Mouse (Mus musculus) MEL (cell line): Measurements from ENCODE around the gene Sfn. TPM values are rescaled to one million over a fixed set of nuclear protein-coding genes. Genes with fewer than 3 reads are reported as not detected.

ENCODE experiments used
- DNase-seq: peaks from one replicate; pipeline ENCODE4 v3.0.0; 2011; ENCODE audit warnings: low read depth, low spot score
- H3K27ac ChIP-seq: 2 replicates; pipeline ENCODE4 v1.5.1; 2012; ENCODE audit warnings: low read depth, mild to moderate bottlenecking, control low read depth, low read length, moderate library complexity; ENCODE audit not compliant: control insufficient read depth
- H3K27me3 ChIP-seq, 2 experiments: fragments of 150-350 bp in 1 of 2; sonication (generic) in 1 of 2; 2 replicates each; pipeline ENCODE4 v1.6.1; 2012; ENCODE audit warnings: low read length in 2 of 2, mild to moderate bottlenecking in 2 of 2, improper control_type of control experiment in 1 of 2, moderate library complexity in 1 of 2; ENCODE audit not compliant: insufficient read depth in 2 of 2, control insufficient read depth in 1 of 2
- H3K36me3 ChIP-seq, 2 experiments: 2 replicates each; pipeline ENCODE4 v1.6.1; 2012 to 2014; ENCODE audit warnings: low read length in 2 of 2, improper control_type of control experiment in 1 of 2, inconsistent platforms in 1 of 2, mild to moderate bottlenecking in 1 of 2; ENCODE audit not compliant: insufficient read depth in 2 of 2, control insufficient read depth in 1 of 2
- H3K4me1 ChIP-seq, 2 experiments: fragments of 150-350 bp in 1 of 2; sonication (generic) in 1 of 2; 2 replicates each; pipeline ENCODE4 v1.6.1; 2012; ENCODE audit warnings: low read length in 2 of 2, improper control_type of control experiment in 1 of 2, mild to moderate bottlenecking in 1 of 2; ENCODE audit not compliant: insufficient read depth in 2 of 2, control insufficient read depth in 1 of 2
- H3K4me3 ChIP-seq, 2 experiments: fragments of 150-350 bp in 1 of 2; sonication (generic) in 1 of 2; 2 replicates each; pipeline ENCODE4 v1.5.1; 2012; ENCODE audit warnings: low read depth in 2 of 2, low read length in 2 of 2, mild to moderate bottlenecking in 2 of 2, moderate library complexity in 2 of 2, control low read depth in 1 of 2, improper control_type of control experiment in 1 of 2; ENCODE audit not compliant: control insufficient read depth in 1 of 2, insufficient read depth in 1 of 2
- H3K79me2 ChIP-seq: 2 replicates; pipeline ENCODE4 v1.6.1; 2012; ENCODE audit warnings: mild to moderate bottlenecking, low read length, moderate library complexity; ENCODE audit not compliant: control insufficient read depth, poor library complexity, insufficient read depth
- H3K9ac ChIP-seq: 2 replicates; pipeline ENCODE4 v1.6.1; 2012; ENCODE audit warnings: low read depth, mild to moderate bottlenecking, control low read depth, low read length, moderate library complexity; ENCODE audit not compliant: control insufficient read depth, poor library complexity, severe bottlenecking
- H3K9me3 ChIP-seq: fragments of 150-350 bp; sonication (generic); replicated peaks from 2 replicates; pipeline ENCODE4 v1.6.1; 2012; ENCODE audit warnings: mild to moderate bottlenecking, low read length, improper control_type of control experiment, moderate library complexity; ENCODE audit not compliant: insufficient read depth
- CTCF ChIP-seq, 3 experiments: IDR thresholded peaks in 2 of 3; conservative IDR thresholded peaks in 1 of 3; 2 replicates each; pipeline ENCODE4 v1.5.1; 2011 to 2012; ENCODE audit warnings: low read length in 3 of 3, low read depth in 2 of 3, mild to moderate bottlenecking in 2 of 3, improper control_type of control experiment in 1 of 3, inconsistent platforms in 1 of 3, mixed read lengths in 1 of 3, moderate library complexity in 1 of 3; ENCODE audit not compliant: control insufficient read depth in 1 of 3, insufficient read depth in 1 of 3, poor library complexity in 1 of 3, severe bottlenecking in 1 of 3
- ETS1 ChIP-seq: IDR thresholded peaks from 2 replicates; pipeline ENCODE4 v1.6.1; 2012; ENCODE audit warnings: low read depth, mild to moderate bottlenecking, inconsistent platforms, low read length, improper control_type of control experiment, moderate library complexity
- GABPA ChIP-seq: IDR thresholded peaks from 2 replicates; pipeline ENCODE4 v1.6.1; 2012; ENCODE audit warnings: low read depth, mild to moderate bottlenecking, inconsistent platforms, low read length, improper control_type of control experiment, moderate library complexity
- GATA1 ChIP-seq: IDR thresholded peaks from 2 replicates; pipeline ENCODE4 v1.6.1; 2011; ENCODE audit warnings: low read depth, low read length, improper control_type of control experiment
- HCFC1 ChIP-seq: IDR thresholded peaks from 2 replicates; pipeline ENCODE4 v1.6.1; 2012; ENCODE audit warnings: low read depth, mild to moderate bottlenecking, inconsistent platforms, low read length, improper control_type of control experiment, moderate library complexity
- MAX ChIP-seq: IDR thresholded peaks from 2 replicates; pipeline ENCODE4 v1.6.1; 2011; ENCODE audit warnings: low read length, improper control_type of control experiment
- MAZ ChIP-seq: IDR thresholded peaks from 2 replicates; pipeline ENCODE4 v1.6.1; 2012; ENCODE audit warnings: low read depth, mild to moderate bottlenecking, inconsistent platforms, low read length, improper control_type of control experiment
- MXI1 ChIP-seq: IDR thresholded peaks from 2 replicates; pipeline ENCODE4 v1.6.1; 2011; ENCODE audit warnings: mild to moderate bottlenecking, low read depth, low read length, improper control_type of control experiment
- MYC ChIP-seq: IDR thresholded peaks from 2 replicates; pipeline ENCODE4 v1.6.1; 2011; ENCODE audit warnings: low read depth, mild to moderate bottlenecking, low read length, improper control_type of control experiment, moderate library complexity
- POLR2A ChIP-seq, 2 experiments: IDR thresholded peaks; 2 replicates each; pipeline ENCODE4 v1.6.1; 2011 to 2012; ENCODE audit warnings: low read length in 2 of 2, mild to moderate bottlenecking in 2 of 2, control low read depth in 1 of 2, improper control_type of control experiment in 1 of 2, low read depth in 1 of 2, moderate library complexity in 1 of 2; ENCODE audit not compliant: control insufficient read depth in 1 of 2, insufficient read depth in 1 of 2, poor library complexity in 1 of 2
- POLR2AphosphoS2 ChIP-seq: IDR thresholded peaks from 2 replicates; pipeline ENCODE4 v1.6.1; 2011; ENCODE audit warnings: low read length, improper control_type of control experiment
- POLR2AphosphoS5 ChIP-seq: IDR thresholded peaks from 2 replicates; pipeline ENCODE4 v1.6.1; 2012; ENCODE audit warnings: low read depth, borderline replicate concordance, mild to moderate bottlenecking, inconsistent platforms, low read length, moderate library complexity, mixed read lengths
- SIN3A ChIP-seq: IDR thresholded peaks from 2 replicates; pipeline ENCODE4 v1.6.1; 2012; ENCODE audit warnings: low read length, improper control_type of control experiment, inconsistent platforms
- SMC3 ChIP-seq: IDR thresholded peaks from 2 replicates; pipeline ENCODE4 v1.6.1; 2011; ENCODE audit warnings: low read depth, low read length, improper control_type of control experiment
- UBTF ChIP-seq: IDR thresholded peaks from 2 replicates; pipeline ENCODE4 v1.6.1; 2012; ENCODE audit warnings: low read depth, mild to moderate bottlenecking, inconsistent platforms, low read length, improper control_type of control experiment, moderate library complexity, borderline replicate concordance; ENCODE audit not compliant: insufficient read depth
- polyA plus RNA-seq, 2 experiments: library from polyadenylated mRNA; stranded (reverse) in 1 of 2; unstranded in 1 of 2; fragments of >175 nt in 1 of 2; fragments of >200 nt in 1 of 2; gene quantifications; 2 replicates each; pipeline versions ENCODE4 v1.2.1 to v1.2.4; 2012; ENCODE audit warnings: low replicate concordance in 2 of 2, low read depth in 1 of 2; ENCODE audit not compliant: insufficient read length in 2 of 2, insufficient read depth in 1 of 2, missing spikeins in 1 of 2
- total RNA-seq: library from RNA; depleted of rRNA; stranded (reverse); fragments of 300-350 nt; gene quantifications from 2 replicates; pipeline ENCODE4 v1.2.3, GENCODE M21; 2012; rRNA removed

Sfn gene
- total RNA-seq (0.12 and 0.13 TPM in 2 replicates), polyA plus RNA-seq (under 1 TPM in 1 of 2 experiments, not detected in 1; 0.19 TPM)

DNA sequence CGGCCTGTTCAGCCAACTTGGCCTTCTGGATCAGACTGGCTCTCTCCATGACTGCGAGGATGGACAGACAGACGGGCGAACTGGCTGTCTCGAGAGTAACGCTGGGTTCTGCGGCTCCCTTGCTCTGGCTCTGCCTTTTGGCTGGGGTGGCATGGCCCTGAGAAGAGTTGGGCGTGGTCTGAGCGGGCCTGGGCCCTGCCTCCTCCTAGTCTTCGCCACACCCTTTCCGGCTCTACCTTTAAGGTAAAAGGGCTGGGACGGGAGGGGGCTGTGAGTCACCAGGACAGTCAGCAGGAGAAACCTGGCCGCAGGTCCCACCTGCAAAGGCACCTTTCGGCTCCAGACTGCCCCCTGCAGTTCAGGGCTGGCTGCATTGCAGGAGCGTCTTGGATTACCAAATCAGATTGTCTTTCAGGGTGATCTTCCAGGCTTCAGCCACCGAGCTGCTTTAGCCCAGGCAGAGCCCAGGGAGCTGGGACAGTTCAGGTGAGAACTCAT, at the start of gene Sfn:
Sfn (minus strand) TSS at position 448 of the 498 bp plus-strand sequence.
- no peaks in the 10 kb centered on the region; a peak in 1 of 4 replicates for H3K36me3 ChIP-seq
- H3K79me2 ChIP-seq, result no peaks in the 10 kb centered on the region; the same call in 1 of the 2 replicates

GRCm38 (mm10) chr4:133651445-133651844, 49.5 kb upstream of the Sfn start:
- Histone ChIP-seq H3K4me3 (no peak overlapping the region), H3K27ac (no peak overlapping the region), H3K9ac (no peak overlapping the region), H3K36me3 (no peaks in the 10 kb centered on the region), H3K79me2 (no peaks in the 10 kb centered on the region), H3K4me1 (no peaks in the 10 kb centered on the region), H3K27me3 (no peaks in the 10 kb centered on the region), H3K9me3 (no peaks in the 10 kb centered on the region)
- TF ChIP-seq HCFC1 (no peak), GATA1 (no peak), POLR2AphosphoS2 (no peak), UBTF (no peak), MYC (no peak), GABPA (no peak), ETS1 (no peak), MXI1 (no peak), SIN3A (no peak), POLR2A (IDR thresholded peaks at IDR 0.05; ENCODE audit: control insufficient read depth in 1 of 2, insufficient read depth in 1 of 2, low read depth in 1 of 2, low read length in 2 of 2, poor library complexity in 1 of 2) (no peak)
- DNase-seq, result no peak

More for the DNA sequence above, at the start of gene Sfn:
- peak; percentile 25; the same call in 1 of the 2 replicates for TF ChIP-seq SMC3
- TF ChIP-seq HCFC1, result no peak
- no peak for TF ChIP-seq MAX
- TF ChIP-seq CTCF (IDR thresholded peaks at IDR 0.05 in 2 of 3, conservative IDR thresholded peaks at IDR 0.05 in 1 of 3; ENCODE audit: control insufficient read depth in 1 of 3, insufficient read depth in 1 of 3, low read depth in 2 of 3, low read length in 3 of 3, poor library complexity in 1 of 3, severe bottlenecking in 1 of 3), result peak; percentile 39 to 64 (median 54)
- TF ChIP-seq MAZ, result no peak
- TF ChIP-seq POLR2AphosphoS5, result no peak
- TF ChIP-seq POLR2A (IDR thresholded peaks at IDR 0.05; ENCODE audit: control insufficient read depth in 1 of 2, insufficient read depth in 1 of 2, low read depth in 1 of 2, low read length in 2 of 2, poor library complexity in 1 of 2), result no peak
- no peak for TF ChIP-seq SIN3A
- TF ChIP-seq, all 39 proteins: peak for 2
- Histone ChIP-seq H3K9me3 (no peaks in the 10 kb centered on the region), H3K4me3 (no peak within 1 kb of the TSS), H3K9ac (no peak within 1 kb of the TSS), H3K27me3 (no peaks in the 10 kb centered on the region), H3K27ac (no peak within 1 kb of the TSS), H3K4me1 (peaks cover 0 to 3% of the 10 kb centered on the region in 2 experiments; a peak in 1 of 4 replicates)
- DNase-seq, result no peak
